Mouse (Mus musculus): ENCODE measurements around the gene Brd1.

Brd1 gene

DNA sequence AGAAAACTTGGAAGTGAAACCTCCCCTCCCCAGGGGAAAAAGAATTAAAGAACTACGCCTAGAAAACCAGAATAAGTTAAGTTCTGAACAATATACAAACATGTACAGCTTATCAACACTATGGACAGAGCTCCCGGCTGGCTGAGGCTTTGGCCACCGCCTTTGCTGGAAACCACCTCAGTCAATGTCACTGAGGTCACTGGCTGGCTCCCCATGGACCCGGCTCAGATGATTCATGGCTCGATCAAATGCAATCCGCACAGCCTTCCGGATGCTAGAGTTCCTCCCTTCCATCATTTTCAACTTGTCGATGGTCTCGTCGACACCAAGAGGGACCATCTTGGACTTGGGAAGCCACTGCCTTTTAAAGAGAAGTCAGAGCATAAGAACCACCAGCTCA is 45.9 kb downstream of the Brd1 start:
- no peak for DNase-seq (ENCODE audit: low read depth, low spot score)

GRCm38 (mm10) chr15:88686725-88687124 is 47.3 kb downstream of the Brd1 start:
- no peak for DNase-seq (ENCODE audit: low read depth, low spot score)

DNA sequence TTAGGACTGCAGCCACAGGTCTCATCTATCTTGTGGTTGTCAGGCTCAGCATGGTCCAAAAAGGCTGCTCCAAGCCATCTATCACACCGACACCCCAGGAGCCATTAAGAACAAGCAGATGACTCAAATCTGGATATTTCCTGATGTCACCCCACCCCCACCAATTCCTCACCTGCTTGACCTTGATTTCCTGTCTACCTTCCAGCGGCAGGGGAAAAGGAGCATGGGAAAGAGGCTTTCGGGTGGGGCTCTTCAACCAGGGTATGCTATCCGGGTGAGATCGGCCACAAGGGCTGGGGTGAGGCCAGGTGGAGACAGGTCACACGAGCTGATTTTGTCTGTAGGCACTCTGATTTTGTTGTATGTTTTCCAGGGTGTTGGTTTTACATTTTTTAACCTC is 50.0 kb downstream of the Brd1 start:
- DNase-seq (ENCODE audit: low read depth, low spot score), result peak; percentile 86

DNA sequence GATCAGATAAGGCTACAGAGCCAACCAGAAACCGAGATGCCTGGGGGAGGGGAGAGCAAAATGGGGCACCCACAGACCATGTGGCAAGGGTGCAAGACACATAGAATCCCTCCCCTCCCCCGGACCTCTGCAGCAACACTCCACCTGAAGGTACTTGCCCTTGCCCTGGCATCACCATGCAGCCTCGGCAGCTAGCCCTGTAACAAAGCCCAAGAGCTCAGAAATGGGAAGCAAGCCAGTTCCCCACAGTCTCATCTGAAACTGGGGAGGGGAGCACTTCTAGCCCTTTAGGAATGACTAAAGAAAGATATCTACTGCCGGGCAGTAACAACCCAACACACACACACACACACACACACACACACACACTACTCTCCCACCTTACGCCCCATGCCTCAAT is 53.1 kb downstream of the Brd1 start:
- no peak for DNase-seq (ENCODE audit: low read depth, low spot score)

DNA sequence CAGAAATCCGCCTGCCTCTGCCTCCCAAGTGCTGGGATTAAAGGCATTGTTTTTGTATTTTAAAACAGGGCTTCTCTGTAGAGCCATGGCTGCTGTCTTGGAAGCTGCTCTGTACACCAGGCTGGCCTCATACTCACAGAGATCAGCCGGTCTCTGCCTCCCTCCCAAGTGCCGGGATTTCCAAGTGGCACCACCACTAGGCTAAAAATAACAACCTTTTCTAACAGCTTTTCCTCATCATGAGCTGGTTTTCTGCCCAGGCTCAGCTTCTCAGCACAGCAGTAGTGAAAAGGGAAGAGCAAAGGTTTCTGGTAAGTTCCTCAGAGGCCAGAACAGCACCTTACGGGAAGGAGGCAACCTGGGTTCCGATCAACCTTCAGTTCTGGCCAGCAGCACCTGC is 56.5 kb downstream of the Brd1 start:
- no peak for DNase-seq (ENCODE audit: low read depth, low spot score)

DNA sequence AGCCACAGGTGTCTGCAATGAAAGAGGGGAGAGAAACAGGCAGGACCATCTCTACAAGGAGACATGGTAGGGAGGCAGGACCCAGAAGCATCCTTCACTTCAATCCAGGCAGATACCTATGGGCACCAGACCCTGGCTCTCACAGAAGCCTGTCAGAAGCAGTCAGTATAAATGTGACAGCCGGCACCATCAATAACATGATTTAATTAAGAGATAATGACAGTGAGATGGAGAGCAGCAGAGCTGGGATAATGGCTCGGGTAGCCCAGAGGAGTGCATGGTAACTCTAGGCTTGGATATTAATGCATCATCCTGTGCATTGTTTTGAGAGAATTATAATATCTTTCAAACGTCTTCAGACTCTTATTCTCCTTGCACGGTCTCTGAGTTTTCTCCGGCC is 58.0 kb downstream of the Brd1 start:
- DNase-seq (ENCODE audit: low read depth, low spot score), result no peak

DNA sequence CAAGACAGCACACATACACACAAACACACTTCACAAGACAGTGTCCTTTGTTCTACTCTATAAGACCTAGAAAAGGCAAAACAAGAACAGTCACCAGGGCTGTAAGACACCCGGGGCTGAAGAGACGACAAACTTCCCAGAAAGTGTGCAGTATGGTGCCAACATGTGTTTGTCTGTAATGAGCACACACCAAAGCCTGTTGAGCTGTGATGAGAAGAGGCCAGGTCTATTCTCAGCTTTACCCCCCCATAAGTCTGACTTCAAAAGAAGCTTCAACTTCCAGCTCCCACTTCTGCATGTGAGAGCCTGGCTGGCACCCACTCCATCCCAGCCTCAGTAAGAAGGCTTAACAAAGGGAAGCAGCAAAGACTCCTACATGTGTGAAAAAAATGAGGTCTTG is 65.3 kb downstream of the Brd1 start:
- no peak for DNase-seq (ENCODE audit: low read depth, low spot score)

DNA sequence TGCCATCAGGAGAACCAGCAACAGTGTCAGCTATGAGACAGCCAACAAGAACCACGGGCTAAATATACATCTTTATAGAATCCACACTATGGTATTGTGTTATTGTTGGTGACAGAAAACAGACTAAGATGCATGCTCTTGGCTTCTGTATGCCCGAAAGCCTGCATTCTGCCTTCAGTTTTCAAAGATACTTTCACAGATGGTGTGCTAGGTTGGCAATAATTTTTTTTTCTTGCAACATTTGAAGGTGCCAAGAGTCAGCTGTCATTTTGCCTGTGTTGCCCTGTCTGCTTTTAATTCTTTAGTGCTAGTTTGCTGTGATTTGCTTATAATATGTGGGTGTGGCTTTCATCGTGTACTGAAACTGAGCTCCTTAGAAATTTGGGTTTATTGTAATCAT is 66.4 kb downstream of the Brd1 start:
- no peak for DNase-seq (ENCODE audit: low read depth, low spot score)

DNA sequence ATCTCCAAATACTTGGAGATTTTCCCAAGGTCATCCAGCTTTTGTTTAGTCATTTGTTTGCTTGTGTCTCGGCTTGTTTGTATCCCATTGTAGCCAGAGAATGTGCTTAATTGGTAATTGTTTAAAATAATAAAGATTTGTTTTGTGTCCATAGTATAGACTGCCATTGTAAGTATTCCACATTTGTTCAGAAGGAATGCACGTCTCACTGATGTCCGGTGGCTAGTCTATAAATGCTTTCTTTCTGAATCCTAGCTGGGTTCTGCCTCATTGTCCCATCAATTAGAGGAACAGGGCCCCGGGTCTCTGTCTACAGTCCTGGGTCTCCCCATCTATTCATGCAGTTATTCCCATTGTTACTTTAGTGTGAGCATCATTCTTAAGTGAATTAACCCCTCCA is 68.2 kb downstream of the Brd1 start:
- DNase-seq (ENCODE audit: low read depth, low spot score), result no peak

- peak; percentile 49 for DNase-seq (ENCODE audit: low read depth, low spot score)
Observed at GRCm38 (mm10) chr15:88663041-88663440, 71.0 kb downstream of the Brd1 start.

- peak; percentile 88 for DNase-seq (ENCODE audit: low read depth, low spot score)
Observed at GRCm38 (mm10) chr15:88662111-88662850, 71.8 kb downstream of the Brd1 start.

DNA sequence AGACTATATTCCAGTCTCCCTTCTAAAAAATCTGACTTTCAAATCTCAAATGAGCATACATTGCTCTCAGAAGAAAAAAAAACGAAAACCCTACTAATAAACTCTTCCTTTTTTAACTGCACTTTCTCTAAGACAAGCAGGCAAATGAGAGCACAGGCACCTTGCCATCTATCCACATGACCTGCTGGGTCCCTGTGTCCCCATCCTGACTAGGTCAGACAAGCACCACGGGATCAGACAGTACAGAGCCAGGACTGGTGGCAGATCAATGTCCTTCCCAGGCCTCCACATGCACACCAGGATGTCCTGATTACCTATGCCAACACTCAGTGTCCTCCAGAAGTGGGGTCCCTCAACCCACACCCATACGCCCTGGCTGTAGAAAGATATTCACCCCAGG is 72.4 kb downstream of the Brd1 start:
- DNase-seq (ENCODE audit: low read depth, low spot score), result no peak

DNA sequence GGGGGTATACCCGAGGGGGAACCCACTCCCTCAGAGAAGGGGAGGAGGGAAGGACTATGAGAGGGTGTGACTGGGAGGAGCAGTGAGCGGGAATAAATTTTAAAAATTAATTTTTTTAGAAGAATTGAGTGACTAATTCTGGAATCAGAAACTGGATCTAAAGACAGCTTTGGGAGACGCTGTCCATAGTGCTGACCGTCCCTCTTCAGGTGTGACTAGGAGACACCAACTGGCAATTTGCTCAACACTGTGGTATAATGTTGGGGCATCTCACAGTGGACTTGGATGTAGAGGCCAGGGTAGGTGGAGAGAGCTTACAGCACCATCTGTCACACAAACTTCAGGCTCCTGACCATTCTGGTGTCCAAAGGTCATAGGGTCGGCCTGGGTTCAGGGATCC is 82.0 kb downstream of the Brd1 start:
- DNase-seq (ENCODE audit: low read depth, low spot score), result no peak

GRCm38 (mm10) chr15:88651019-88651418 is 83.0 kb downstream of the Brd1 start:
- peak; percentile 84 for DNase-seq (ENCODE audit: low read depth, low spot score)
